Mouse (Mus musculus) liver, embryonic 16.5 days (tissue): ENCODE measurements around the gene Cxcl3. TPM values are rescaled to one million over a fixed set of nuclear protein-coding genes. Genes with fewer than 3 reads are reported as not detected.

Experiments used
- ATAC-seq: fragments of 200-750 bp; cut with Nextera tagmentation; 2 replicates; pipeline ENCODE4 v1.8.0; 2017; ENCODE audit warnings: low read depth, mild to moderate bottlenecking, moderate number of reproducible peaks, moderate library complexity
- H3K27ac ChIP-seq: fragments of 300-500 bp; sonication (generic); 2 replicates; pipeline ENCODE4 v1.5.1; 2014; ENCODE audit warnings: mild to moderate bottlenecking, low read length
- H3K27me3 ChIP-seq: fragments of 300-500 bp; sonication (generic); 2 replicates; pipeline ENCODE4 v1.6.1; 2014; ENCODE audit warnings: low read depth, low read length, mixed read lengths; ENCODE audit not compliant: control insufficient read depth, insufficient read depth
- H3K36me3 ChIP-seq: fragments of 300-500 bp; sonication (generic); 2 replicates; pipeline ENCODE4 v1.6.1; 2014; ENCODE audit warnings: mild to moderate bottlenecking; ENCODE audit not compliant: control insufficient read depth, insufficient read depth
- H3K4me1 ChIP-seq: fragments of 300-500 bp; sonication (generic); 2 replicates; pipeline ENCODE4 v1.6.1; 2014; ENCODE audit warnings: low read depth, low read length, mixed read lengths; ENCODE audit not compliant: control insufficient read depth
- H3K4me2 ChIP-seq: fragments of 300-500 bp; sonication (generic); 2 replicates; pipeline ENCODE4 v1.6.1; 2014; ENCODE audit warnings: low read depth, low read length, mixed read lengths
- H3K4me3 ChIP-seq: fragments of 300-500 bp; sonication (generic); 2 replicates; pipeline ENCODE4 v1.5.1; 2014; ENCODE audit warnings: low read depth, mild to moderate bottlenecking, low read length
- H3K9ac ChIP-seq: fragments of 300-500 bp; sonication (generic); 2 replicates; pipeline ENCODE4 v1.6.1; 2014; ENCODE audit warnings: low read depth, low read length
- H3K9me3 ChIP-seq: fragments of 300-500 bp; sonication (generic); replicated peaks from 2 replicates; pipeline ENCODE4 v1.6.1; 2016; ENCODE audit warnings: low read length; ENCODE audit not compliant: control insufficient read depth
- WGBS: fragments of 180-500 bp; shearing (Covaris S2); extraction: QIAGEN DNeasy Blood & Tissue Kit; methylation state at CpG from one replicate; pipeline ENCODE4 v1.1.7; 2014; ENCODE audit not compliant: insufficient replicate concordance; 5-methylcytosine and 5-hydroxymethylcytosine counted together
- polyA plus RNA-seq: library from polyadenylated mRNA; unstranded; fragments of >200 nt; fragmentation: Nextera tagmentation; extraction: Ambion mirVana; gene quantifications from 2 replicates; pipeline ENCODE4 v1.2.1, GENCODE M21; 2015

The Cxcl3 gene
- polyA plus RNA-seq: not detected in 2 replicates

DNA sequence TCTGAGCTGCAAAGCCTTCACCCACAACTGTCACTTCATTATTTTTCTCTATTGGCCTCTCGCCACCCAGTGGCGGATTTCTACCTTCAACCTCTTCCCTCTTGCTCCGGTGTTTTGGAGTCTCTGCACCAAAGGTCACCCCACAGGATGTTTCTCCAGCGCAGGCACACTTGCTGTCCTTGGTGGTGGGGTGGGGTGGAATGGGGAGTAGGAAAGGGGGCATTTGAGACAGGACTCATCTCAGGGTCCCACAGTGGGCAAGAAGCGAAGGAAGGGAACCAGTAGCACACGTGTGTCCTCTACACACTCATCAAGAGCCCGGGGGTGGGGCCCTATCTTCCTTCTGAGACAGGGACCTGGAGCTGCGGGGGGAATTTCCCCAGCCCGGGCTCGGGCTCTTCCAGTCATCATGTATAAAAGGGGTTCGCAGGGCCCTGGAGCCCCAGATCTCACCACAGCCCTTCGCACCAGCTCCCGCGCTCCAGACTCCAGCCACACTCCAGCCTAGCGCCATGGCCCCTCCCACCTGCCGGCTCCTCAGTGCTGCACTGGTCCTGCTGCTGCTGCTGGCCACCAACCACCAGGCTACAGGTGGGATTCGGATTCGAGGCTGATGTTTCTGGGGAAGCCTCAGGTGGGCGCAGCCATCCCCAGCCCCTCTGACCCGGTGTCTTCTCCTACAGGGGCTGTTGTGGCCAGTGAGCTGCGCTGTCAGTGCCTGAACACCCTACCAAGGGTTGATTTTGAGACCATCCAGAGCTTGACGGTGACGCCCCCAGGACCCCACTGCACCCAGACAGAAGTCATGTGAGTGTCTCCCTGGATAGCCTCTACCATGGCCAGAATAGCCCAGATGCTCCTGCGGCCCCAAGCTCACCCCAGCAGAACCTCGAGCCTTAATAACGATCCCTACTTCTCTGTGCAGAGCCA lies at the start of gene Cxcl3:
Cxcl3 (plus strand) TSS at position 445 of the 930 bp plus-strand sequence.
- no peaks in the 10 kb centered on the region for H3K4me1 ChIP-seq
- H3K9me3 ChIP-seq: no peaks in the 10 kb centered on the region
- H3K4me2 ChIP-seq: peak within 1 kb of the TSS; percentile 66
- no peak within 1 kb of the TSS for H3K27ac ChIP-seq
- no peak within 1 kb of the TSS for H3K9ac ChIP-seq
- peak within 1 kb of the TSS; percentile 44 for H3K4me3 ChIP-seq
- H3K27me3 ChIP-seq: no peaks in the 10 kb centered on the region
- 0 out of 2 replicates have a peak, but pooled peaks have one; percentile 25 for ATAC-seq
- WGBS: 17% methylated on average over 25 of the region's 26 CpGs
- no peaks in the 10 kb centered on the region for H3K36me3 ChIP-seq

DNA sequence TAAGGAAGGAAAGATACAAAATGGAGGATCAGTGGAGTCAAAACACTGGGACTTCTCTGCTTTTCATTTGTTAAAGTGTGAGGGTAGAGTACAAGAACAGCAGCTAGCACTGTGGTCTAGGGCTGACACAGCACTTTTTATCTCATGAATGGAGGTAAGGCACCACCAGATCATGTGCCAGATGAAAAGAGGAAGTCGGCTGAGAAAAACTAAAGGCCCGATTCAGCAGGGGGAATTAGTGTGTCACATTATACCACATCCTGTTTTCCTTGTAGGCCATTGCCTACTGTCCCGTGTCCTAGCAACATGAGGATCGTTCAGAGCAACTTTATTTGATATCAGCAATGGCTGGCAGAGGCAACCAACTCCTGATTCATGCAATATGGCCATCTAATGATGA lies 43.9 kb upstream of the Cxcl3 start:
- no peak overlapping the region for H3K9ac ChIP-seq
- ATAC-seq: peak; percentile 39; the same call in 1 of the 2 replicates
- WGBS: 10% methylated on average over 4 of the region's 4 CpGs

GRCm38 (mm10) chr5:90753934-90754333 lies 32.0 kb upstream of the Cxcl3 start:
- no peak overlapping the region for H3K4me2 ChIP-seq
- H3K4me1 ChIP-seq: no peaks in the 10 kb centered on the region
- H3K9me3 ChIP-seq: no peaks in the 10 kb centered on the region
- no peaks in the 10 kb centered on the region for H3K36me3 ChIP-seq
- H3K27ac ChIP-seq: no peak overlapping the region
- ATAC-seq: no peak
- H3K27me3 ChIP-seq: no peaks in the 10 kb centered on the region; the same call in none of the 2 replicates
- WGBS: 72% methylated on average over 1 of the region's 1 CpGs
- no peak overlapping the region for H3K9ac ChIP-seq
- H3K4me3 ChIP-seq: no peak overlapping the region

More for the DNA sequence above, 43.9 kb upstream of the Cxcl3 start:
- H3K36me3 ChIP-seq: no peaks in the 10 kb centered on the region
- no peak overlapping the region for H3K4me2 ChIP-seq
- no peak overlapping the region for H3K4me3 ChIP-seq
- H3K27me3 ChIP-seq: no peaks in the 10 kb centered on the region
- no peaks in the 10 kb centered on the region for H3K9me3 ChIP-seq
- H3K27ac ChIP-seq: no peak overlapping the region
- H3K4me1 ChIP-seq: no peaks in the 10 kb centered on the region

- Histone ChIP-seq H3K27me3 (peaks cover 9% of the 10 kb centered on the region), H3K4me2 (no peak overlapping the region), H3K27ac (no peak overlapping the region), H3K9me3 (no peaks in the 10 kb centered on the region), H3K9ac (no peak overlapping the region), H3K4me1 (no peaks in the 10 kb centered on the region), H3K36me3 (no peaks in the 10 kb centered on the region), H3K4me3 (no peak overlapping the region)
- no peak for ATAC-seq
- 31% methylated on average over 5 of the region's 5 CpGs for WGBS
Observed at GRCm38 (mm10) chr5:90758020-90758605, 27.8 kb upstream of the Cxcl3 start.

DNA sequence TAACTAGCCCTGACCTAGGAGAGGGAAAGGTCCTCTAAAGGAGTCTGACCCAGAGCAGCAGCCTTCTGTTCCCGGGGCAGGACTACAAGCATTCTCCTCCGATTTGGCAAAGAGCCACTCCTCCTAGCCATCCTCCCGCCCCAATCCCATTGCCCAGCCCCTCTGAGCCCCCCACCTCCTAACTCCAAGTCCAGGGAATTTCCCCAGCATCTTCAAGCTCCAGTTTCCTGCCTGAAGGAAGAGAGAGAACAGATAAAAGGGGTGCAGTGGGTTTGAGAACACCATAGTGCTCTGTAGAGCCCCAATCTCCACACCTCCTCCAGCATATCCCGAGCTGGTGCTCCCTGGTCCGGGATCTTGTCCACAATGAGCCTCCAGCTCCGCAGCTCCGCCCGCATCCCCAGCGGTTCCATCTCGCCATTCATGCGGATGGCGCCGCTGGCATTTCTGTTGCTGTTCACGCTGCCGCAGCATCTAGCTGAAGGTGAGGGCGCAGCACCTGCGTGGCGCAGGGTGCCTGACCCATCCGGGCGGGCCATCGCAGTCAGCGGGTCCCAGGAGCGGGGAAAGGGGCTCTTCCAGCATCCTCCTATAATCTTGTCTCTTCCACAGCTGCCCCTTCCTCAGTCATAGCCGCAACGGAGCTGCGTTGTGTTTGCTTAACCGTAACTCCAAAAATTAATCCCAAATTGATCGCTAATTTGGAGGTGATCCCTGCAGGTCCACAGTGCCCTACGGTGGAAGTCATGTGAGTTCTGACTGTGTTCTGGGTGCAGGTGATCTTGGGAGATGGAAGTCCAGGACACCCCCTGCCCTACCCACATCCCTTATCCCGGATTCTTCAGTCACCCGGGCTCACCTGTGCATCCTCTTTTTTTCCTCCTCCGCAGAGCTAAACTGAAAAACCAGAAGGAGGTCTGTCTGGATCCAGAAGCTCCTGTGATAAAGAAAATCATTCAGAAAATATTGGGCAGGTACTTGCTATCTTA lies 26.5 kb upstream of the Cxcl3 start, which contains the start of gene Cxcl5:
Cxcl5 (plus strand) TSS at position 284 of the 989 bp plus-strand sequence.
- Histone ChIP-seq H3K27ac (no peak within 1 kb of the TSS), H3K9me3 (no peaks in the 10 kb centered on the region), H3K9ac (no peak within 1 kb of the TSS), H3K4me3 (no peak within 1 kb of the TSS), H3K4me1 (no peaks in the 10 kb centered on the region), H3K36me3 (no peaks in the 10 kb centered on the region), H3K27me3 (peaks cover 9% of the 10 kb centered on the region), H3K4me2 (0 out of 2 replicates have a peak within 1 kb of the TSS, but pooled peaks have one; percentile 9)
- no peak for ATAC-seq
- WGBS: 4% methylated on average over 32 of the region's 32 CpGs

DNA sequence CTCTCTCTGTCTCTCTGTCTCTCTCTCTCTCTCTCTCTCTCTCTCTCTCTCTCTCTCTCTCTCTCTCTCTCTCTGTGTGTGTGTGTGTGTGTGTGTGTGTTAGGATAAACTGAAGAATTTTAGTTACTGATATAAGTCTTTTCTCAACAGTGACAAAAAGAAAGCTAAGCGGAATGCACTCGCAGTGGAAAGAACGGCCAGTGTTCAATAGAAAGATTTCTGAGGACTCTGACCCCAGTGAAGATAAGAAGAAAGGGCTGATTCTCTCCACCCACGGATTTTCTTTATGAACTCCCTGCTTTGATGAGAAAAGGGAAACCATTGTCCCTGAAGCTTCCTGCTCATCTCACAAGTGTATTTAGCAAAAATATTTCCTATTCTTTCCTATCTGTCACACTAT lies 25.6 kb upstream of the Cxcl3 start:
- Histone ChIP-seq H3K4me1 (no peaks in the 10 kb centered on the region), H3K9ac (no peak overlapping the region), H3K9me3 (no peaks in the 10 kb centered on the region), H3K27me3 (peaks cover 9% of the 10 kb centered on the region), H3K36me3 (no peaks in the 10 kb centered on the region), H3K27ac (no peak overlapping the region), H3K4me3 (no peak overlapping the region), H3K4me2 (no peak overlapping the region)
- WGBS: 35% methylated on average over 4 of the region's 4 CpGs
- ATAC-seq: no peak

DNA sequence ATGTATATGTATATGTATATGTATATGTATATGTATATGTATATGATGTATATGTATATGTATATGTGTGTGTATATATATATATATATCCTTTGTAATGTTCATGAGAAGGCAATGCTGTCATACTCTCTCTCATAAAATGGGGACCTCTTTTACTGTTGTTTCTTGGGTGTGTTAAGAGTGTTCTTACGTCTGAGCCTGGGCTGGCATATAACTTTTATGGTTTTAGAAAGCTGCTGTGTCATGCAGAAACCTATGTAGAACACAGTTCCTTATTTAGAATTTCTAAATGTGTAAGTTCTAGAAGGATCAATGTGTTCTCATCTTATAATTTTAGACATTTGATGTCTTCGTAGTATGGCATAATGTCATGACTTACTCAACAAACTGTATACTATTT lies 25.1 kb upstream of the Cxcl3 start:
- Histone ChIP-seq H3K36me3 (no peaks in the 10 kb centered on the region), H3K27me3 (peaks cover 9% of the 10 kb centered on the region), H3K9me3 (no peaks in the 10 kb centered on the region), H3K4me1 (no peaks in the 10 kb centered on the region), H3K4me3 (no peak overlapping the region), H3K4me2 (no peak overlapping the region), H3K9ac (no peak overlapping the region), H3K27ac (no peak overlapping the region)
- whole genome bisulfite sequencing: 53% methylated on average over 2 of the region's 2 CpGs
- no peak for ATAC-seq

DNA sequence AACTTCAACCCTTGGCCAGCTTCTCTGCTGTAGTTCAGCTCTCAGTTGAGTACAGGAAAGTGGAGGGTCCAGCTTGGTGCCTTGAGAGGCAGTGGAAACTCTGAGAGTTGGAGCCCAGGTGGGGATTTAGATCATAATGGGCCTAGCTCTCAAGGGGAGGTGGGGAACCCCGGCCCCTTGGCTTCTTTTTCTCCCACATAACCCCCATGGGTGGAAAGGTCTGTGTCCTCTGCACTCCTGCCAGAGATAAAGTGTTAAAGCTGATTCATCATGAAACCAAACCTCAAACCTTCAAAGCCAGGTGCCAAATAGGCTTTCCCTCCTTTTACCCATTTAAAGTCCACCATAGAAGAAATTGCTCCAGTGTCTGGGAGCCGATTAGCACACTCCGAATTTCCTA lies 24.1 kb upstream of the Cxcl3 start:
- H3K27me3 ChIP-seq: peaks cover 9% of the 10 kb centered on the region
- ATAC-seq: no peak
- WGBS: 72% methylated on average over 3 of the region's 3 CpGs
- H3K4me1 ChIP-seq: no peaks in the 10 kb centered on the region
- no peak overlapping the region for H3K4me2 ChIP-seq
- H3K36me3 ChIP-seq: no peaks in the 10 kb centered on the region
- no peak overlapping the region for H3K9ac ChIP-seq
- no peak overlapping the region for H3K27ac ChIP-seq
- no peak overlapping the region for H3K4me3 ChIP-seq
- no peaks in the 10 kb centered on the region for H3K9me3 ChIP-seq
